Mouse (Mus musculus) E14TG2a.4 (cell line): Measurements from ENCODE around the gene Mpz.

Source experiments
- CTCF ChIP-seq: conservative IDR thresholded peaks from 2 replicates; pipeline ENCODE4 v1.5.1; 2014; ENCODE audit warnings: low read length
- NANOG ChIP-seq: IDR thresholded peaks from 2 replicates; pipeline ENCODE4 v1.6.1; 2014; ENCODE audit warnings: borderline replicate concordance, low read length, mixed read lengths

DNA sequence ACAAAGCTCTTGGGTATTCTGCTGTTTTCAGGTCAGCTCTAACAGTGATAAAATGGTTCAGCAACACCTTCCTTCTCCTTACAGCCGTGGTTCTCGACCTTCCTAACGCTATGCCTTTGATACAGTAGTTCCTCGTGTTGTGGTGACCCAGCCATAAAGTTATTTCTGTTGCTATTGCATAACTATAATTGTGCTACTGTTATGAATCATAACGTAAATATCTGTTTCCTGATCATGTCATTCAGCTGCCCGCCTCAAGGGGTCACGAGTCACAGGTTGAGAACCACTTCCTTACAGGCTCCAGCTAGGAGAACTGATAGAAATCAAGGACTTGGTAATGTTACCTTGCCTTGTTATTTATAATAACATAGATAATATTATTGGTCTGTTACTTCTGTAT, 33.8 kb downstream of the Mpz start:
- TF ChIP-seq CTCF = no peak
- TF ChIP-seq NANOG = no peak
